Mouse (Mus musculus) ovary, postnatal 14 days (tissue): ENCODE data around the gene Vmn2r37.
"Not testable (repeated sequence)": the region's sequence is repeated elsewhere in the genome, so short reads cannot be mapped to it uniquely, and the experiment has no call there.

Experiments
- DNase-seq: peaks from one replicate; pipeline ENCODE4 v3.0.0; 2022; ENCODE audit warnings: low spot score

Vmn2r37 gene

DNA sequence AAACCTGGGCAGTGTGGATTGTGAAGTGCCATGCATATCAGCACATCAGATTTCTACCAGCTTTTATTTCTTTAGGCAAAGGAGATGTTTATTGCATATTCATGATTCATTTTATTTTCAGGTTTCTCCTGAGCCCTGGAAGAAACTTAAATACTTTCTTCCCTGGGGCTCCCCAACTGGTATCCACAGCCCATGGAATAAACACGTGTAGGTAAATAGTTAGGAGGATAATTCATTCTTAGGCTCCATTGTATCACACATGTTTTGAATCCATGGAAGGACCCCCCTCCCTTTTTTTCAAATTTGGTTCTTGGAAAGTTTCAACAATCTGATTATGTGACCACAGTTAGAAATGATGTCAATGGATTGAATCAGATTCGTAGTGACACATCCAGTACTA is at the start of gene Vmn2r37:
Gene Vmn2r37 (minus strand): TSS at position 101 of the 400 bp plus-strand sequence.
- not testable (repeated sequence) for DNase-seq
